In the genomic region with DNA sequence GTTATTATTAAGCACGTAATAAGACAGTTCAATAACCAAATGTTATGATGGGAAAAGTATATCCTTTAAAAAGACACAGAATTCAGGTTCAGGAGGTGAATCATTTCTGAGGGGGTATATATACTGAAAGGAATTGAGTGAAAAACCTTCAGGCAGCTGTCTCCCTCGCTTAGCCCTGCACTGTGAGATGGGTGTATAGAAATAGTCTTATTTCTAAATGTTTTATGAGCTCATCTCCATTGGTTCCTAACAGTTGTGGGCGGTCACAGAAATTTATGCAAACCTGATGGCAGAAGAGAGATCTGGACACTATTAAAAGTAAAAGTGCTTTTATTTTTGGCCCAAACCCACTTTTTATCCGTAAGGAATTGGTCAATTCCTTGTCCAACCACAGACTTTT, we compare ENCODE assay signal across 13 mouse cellular contexts. TPM values are rescaled to one million over a fixed set of nuclear protein-coding genes. Genes with fewer than 3 reads are reported as not detected.
DNase-seq lines count a peak whose midpoint lies in the region; ATAC-seq and TF ChIP-seq lines count a peak whose summit lies in the region.
"Had no signal": no experiment of that assay in that cellular context is flagged by ENCODE, and none has a peak within 500 bp of the region (broad histone marks: within the 10 kb centered on the region; RNA-seq: fewer than 3 reads in every experiment).

No protein-coding gene starts in this region.

- 61% methylated on average over 4 of the region's 4 CpGs for WGBS in embryonic facial prominence, embryonic 12.5 days
- 70% methylated on average over 4 of the region's 4 CpGs for WGBS in embryonic facial prominence, embryonic 10.5 days
- WGBS in hindbrain, embryonic 11.5 days, result 73% methylated on average over 4 of the region's 4 CpGs
- WGBS in midbrain, embryonic 11.5 days, result 74% methylated on average over 4 of the region's 4 CpGs

- H3K9me3 ChIP-seq in embryonic facial prominence, embryonic 12.5 days, result no peaks in the 10 kb centered on the region
- no peaks in the 10 kb centered on the region for H3K9me3 ChIP-seq in embryonic facial prominence, embryonic 10.5 days
- no peaks in the 10 kb centered on the region for H3K9me3 ChIP-seq in hindbrain, embryonic 11.5 days (ENCODE audit: control insufficient read depth, low read length)
- H3K9me3 ChIP-seq in midbrain, embryonic 11.5 days (ENCODE audit: control insufficient read depth, low read length), result no peaks in the 10 kb centered on the region

- H3K36me3 ChIP-seq in embryonic facial prominence, embryonic 12.5 days, result no peaks in the 10 kb centered on the region
- H3K36me3 ChIP-seq in embryonic facial prominence, embryonic 10.5 days (replicated peaks), result no peaks in the 10 kb centered on the region
- no peaks in the 10 kb centered on the region for H3K36me3 ChIP-seq in hindbrain, embryonic 11.5 days (ENCODE audit: control insufficient read depth, insufficient read depth, low read length)
- no peaks in the 10 kb centered on the region for H3K36me3 ChIP-seq in midbrain, embryonic 11.5 days (ENCODE audit: control insufficient read depth, insufficient read depth, low read length)

- no peaks in the 10 kb centered on the region for H3K27me3 ChIP-seq in embryonic facial prominence, embryonic 12.5 days
- H3K27me3 ChIP-seq in embryonic facial prominence, embryonic 10.5 days (replicated peaks; ENCODE audit: low read depth, poor library complexity, severe bottlenecking), result no peaks in the 10 kb centered on the region
- no peaks in the 10 kb centered on the region for H3K27me3 ChIP-seq in hindbrain, embryonic 11.5 days (ENCODE audit: control insufficient read depth, insufficient read depth, low read length)
- H3K27me3 ChIP-seq in midbrain, embryonic 11.5 days (ENCODE audit: control insufficient read depth, insufficient read depth, low read length), result no peaks in the 10 kb centered on the region
- H3K27me3 ChIP-seq: CH12.LX had no signal

- H3K9ac ChIP-seq in embryonic facial prominence, embryonic 12.5 days, result no peak overlapping the region
- no peak overlapping the region for H3K9ac ChIP-seq in hindbrain, embryonic 11.5 days (ENCODE audit: low read depth, low read length)
- no peak overlapping the region for H3K9ac ChIP-seq in midbrain, embryonic 11.5 days (ENCODE audit: low read length)

- peaks cover 10% of the 10 kb centered on the region; the same call in 1 of the 2 replicates for H3K4me1 ChIP-seq in embryonic facial prominence, embryonic 12.5 days
- H3K4me1 ChIP-seq in embryonic facial prominence, embryonic 10.5 days, result peaks cover 29% of the 10 kb centered on the region
- H3K4me1 ChIP-seq in hindbrain, embryonic 11.5 days (replicated peaks; ENCODE audit: control insufficient read depth, insufficient read depth, low read length), result no peaks in the 10 kb centered on the region
- peaks cover 15% of the 10 kb centered on the region for H3K4me1 ChIP-seq in midbrain, embryonic 11.5 days (ENCODE audit: control insufficient read depth, insufficient read depth, low read length)

- H3K4me2 ChIP-seq in embryonic facial prominence, embryonic 12.5 days (replicated peaks), result no peak overlapping the region
- H3K4me2 ChIP-seq in hindbrain, embryonic 11.5 days (replicated peaks; ENCODE audit: low read depth, low read length), result no peak overlapping the region
- no peak overlapping the region for H3K4me2 ChIP-seq in midbrain, embryonic 11.5 days

- no peak for DNase-seq in embryonic facial prominence, embryonic 10.5 days (ENCODE audit: low spot score)
- peak; percentile 40 for DNase-seq in brain, embryonic 14.5 days (ENCODE audit: low read depth)
- DNase-seq in hindbrain, embryonic 11.5 days (ENCODE audit: low spot score), result peak; percentile 1
- peak; percentile 87 for DNase-seq in midbrain, embryonic 11.5 days (ENCODE audit: low spot score, missing footprints)
- DNase-seq in ovary, postnatal 10 days (ENCODE audit: low spot score), result no peak
- DNase-seq in thymus, postnatal 25 days, result no peak
- DNase-seq: cerebellum, adult 9-10 months; left cerebral cortex, postnatal 4 days; thymus, postnatal 4 days had no signal

- TF ChIP-seq POLR2A in brain, embryonic 14.5 days (IDR thresholded peaks at IDR 0.05; ENCODE audit: borderline replicate concordance, extremely low read depth, insufficient read depth, insufficient read length, poor library complexity, severe bottlenecking), result no peak

- peak overlapping the region; percentile 25; the same call in 1 of the 2 replicates for H3K27ac ChIP-seq in embryonic facial prominence, embryonic 12.5 days
- H3K27ac ChIP-seq in embryonic facial prominence, embryonic 10.5 days (replicated peaks), result no peak overlapping the region
- 0 out of 2 replicates have a peak overlapping the region, but pooled peaks have one; percentile 14 for H3K27ac ChIP-seq in hindbrain, embryonic 11.5 days (ENCODE audit: low read depth, low read length)
- H3K27ac ChIP-seq in midbrain, embryonic 11.5 days (ENCODE audit: low read depth, low read length), result peak overlapping the region; percentile 56
- H3K27ac ChIP-seq: macrophage had no signal

- TF ChIP-seq CTCF in brain, embryonic 14.5 days (IDR thresholded peaks at IDR 0.05; ENCODE audit: borderline replicate concordance, extremely low read depth, insufficient read depth, insufficient read length), result no peak

- no peak overlapping the region for H3K4me3 ChIP-seq in embryonic facial prominence, embryonic 12.5 days
- no peak overlapping the region for H3K4me3 ChIP-seq in embryonic facial prominence, embryonic 10.5 days
- H3K4me3 ChIP-seq in hindbrain, embryonic 11.5 days (ENCODE audit: low read depth, low read length), result no peak overlapping the region
- no peak overlapping the region for H3K4me3 ChIP-seq in midbrain, embryonic 11.5 days (ENCODE audit: low read depth, low read length)

- no peak for ATAC-seq in embryonic facial prominence, embryonic 12.5 days (ENCODE audit: insufficient number of reproducible peaks, insufficient read depth, low FRiP score, low TSS enrichment)
- no peak for ATAC-seq in hindbrain, embryonic 11.5 days (ENCODE audit: low FRiP score)
- ATAC-seq in midbrain, embryonic 11.5 days (ENCODE audit: low FRiP score), result no peak
- no peak for ATAC-seq in granulocyte monocyte progenitor cell, adult 5-6 weeks (replicated peaks; ENCODE audit: poor library complexity, severe bottlenecking)

RNA-seq across cellular contexts. Expression of gene Gm11361, which starts 36.9 kb away (rescaled TPM):
- 3.3 and 3.8 TPM in 2 replicates for polyA plus RNA-seq in embryonic facial prominence, embryonic 12.5 days (2016; fragmentation: Nextera tagmentation; extraction: Ambion mirVana)
- polyA plus RNA-seq in embryonic facial prominence, embryonic 10.5 days (2016; fragmentation: Nextera tagmentation; extraction: Ambion mirVana), result 3.0 and 3.3 TPM in 2 replicates
- polyA plus RNA-seq in brain, embryonic 14.5 days (2012; rRNA removed), result 0.52 and 1.7 TPM in 2 replicates
- 0.88 and 2.1 TPM in 2 replicates for polyA plus RNA-seq in hindbrain, embryonic 11.5 days (2014; fragmentation: Nextera tagmentation; extraction: Ambion mirVana)
- 2.1 and 3.9 TPM in 2 replicates for polyA plus RNA-seq in midbrain, embryonic 11.5 days (2014; fragmentation: Nextera tagmentation; extraction: Ambion mirVana)
- 28.8 and 42.9 TPM in 2 replicates for total RNA-seq in granulocyte monocyte progenitor cell, adult 5-6 weeks (2014; fragmentation: Nextera tagmentation)
- total RNA-seq in granulocyte monocyte progenitor cell, adult 5-6 weeks (2017), result 11.4 and 24.1 TPM in 2 replicates

Comparison
In these comparisons a context has a peak if more than half of its experiments do, and no peak if none do; other contexts are left out.
1. DNase-seq: peak in brain, embryonic 14.5 days (single experiment), hindbrain, embryonic 11.5 days (single experiment) and midbrain, embryonic 11.5 days (single experiment); none in embryonic facial prominence, embryonic 10.5 days (single experiment), ovary, postnatal 10 days (single experiment) and thymus, postnatal 25 days (single experiment).